Comparison of ENCODE assay signal across 8 mouse cellular contexts in the genomic region with DNA sequence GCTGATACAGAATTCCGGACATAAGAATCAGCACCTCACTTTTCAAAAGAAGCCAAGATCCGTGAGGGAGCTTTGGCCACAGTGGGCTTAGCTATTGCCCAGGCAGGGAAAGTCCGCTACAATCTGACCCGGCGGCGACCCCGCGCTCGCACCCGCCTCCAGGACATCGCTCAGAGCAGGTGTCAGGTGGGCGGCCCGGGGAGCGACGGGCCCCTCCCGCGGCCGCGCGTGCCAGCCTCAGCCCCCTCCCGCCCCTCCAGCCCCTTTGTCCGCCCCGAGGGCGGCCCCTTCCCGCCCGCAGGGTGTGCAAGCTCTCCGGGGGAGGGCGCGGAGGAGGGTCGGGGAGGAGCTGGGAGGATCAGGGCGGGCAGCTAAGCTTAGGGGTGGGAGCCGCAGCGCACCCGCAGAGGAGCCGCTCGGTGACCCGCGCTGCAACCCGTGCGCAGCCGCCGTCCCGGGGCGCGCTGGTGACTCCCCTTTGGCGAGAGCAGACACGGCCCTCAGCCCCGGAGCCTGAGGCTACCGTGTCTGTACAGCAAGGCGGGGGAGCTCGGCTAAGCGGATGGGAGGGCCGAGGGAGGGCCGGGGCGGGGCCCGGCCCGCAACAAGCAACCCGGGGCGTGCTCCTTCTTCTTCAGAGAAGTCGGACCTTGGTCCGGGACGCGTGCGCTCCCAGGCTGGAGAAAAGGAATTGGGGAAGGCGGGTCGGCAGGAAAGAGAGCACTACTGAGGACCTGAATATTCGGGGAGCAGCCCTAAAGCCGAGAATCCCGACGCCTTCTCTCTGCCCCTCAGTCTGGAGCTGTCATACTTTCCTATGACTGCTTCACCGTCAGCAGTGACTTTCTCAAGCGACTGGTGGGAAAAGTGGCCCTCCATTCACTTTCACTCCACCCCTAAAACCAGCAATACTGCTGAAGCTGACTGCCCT. TPM values are rescaled to one million over a fixed set of nuclear protein-coding genes. Genes with fewer than 3 reads are reported as not detected.
DNase-seq lines count a peak whose midpoint lies in the region; ATAC-seq and TF ChIP-seq lines count a peak whose summit lies in the region.

No protein-coding gene starts in this region.

- WGBS in heart, embryonic 15.5 days, result under 1% methylated on average over 58 of the region's 72 CpGs
- under 1% methylated on average over 69 of the region's 72 CpGs for WGBS in hindbrain, embryonic 15.5 days
- 1% methylated on average over 72 of the region's 72 CpGs for WGBS in liver, embryonic 16.5 days (ENCODE audit: insufficient replicate concordance)
- under 1% methylated on average over 69 of the region's 72 CpGs for WGBS in stomach, embryonic 14.5 days
- WGBS in thymus, adult 2 months, result 2% methylated on average over 68 of the region's 72 CpGs

- intact Hi-C loops in heart, postnatal 36 days (cut with DNase I), result loop anchor here (5.0 to 10.0 kb wide), 2 partner anchors 379 to 642 kb away; partner anchors contain the start of gene Dnah11
- intact Hi-C loops in left cerebral cortex, postnatal 25 days (cut with DNase I), result no loop called here

- no peaks in the 10 kb centered on the region for H3K36me3 ChIP-seq in heart, embryonic 15.5 days
- H3K36me3 ChIP-seq in hindbrain, embryonic 15.5 days, result no peaks in the 10 kb centered on the region
- H3K36me3 ChIP-seq in liver, embryonic 16.5 days (ENCODE audit: control insufficient read depth, insufficient read depth), result no peaks in the 10 kb centered on the region
- H3K36me3 ChIP-seq in stomach, embryonic 14.5 days (ENCODE audit: control insufficient read depth, insufficient read depth, low read length), result no peaks in the 10 kb centered on the region
- no peaks in the 10 kb centered on the region for H3K36me3 ChIP-seq in thymus, adult 2 months (ENCODE audit: control insufficient read depth, insufficient read depth, low read length)

- no peaks in the 10 kb centered on the region for H3K9me3 ChIP-seq in heart, embryonic 15.5 days (replicated peaks)
- H3K9me3 ChIP-seq in hindbrain, embryonic 15.5 days, result no peaks in the 10 kb centered on the region
- H3K9me3 ChIP-seq in liver, embryonic 16.5 days (replicated peaks; ENCODE audit: control insufficient read depth, low read length), result no peaks in the 10 kb centered on the region
- H3K9me3 ChIP-seq in stomach, embryonic 14.5 days (ENCODE audit: control insufficient read depth, low read depth, low read length), result no peaks in the 10 kb centered on the region

- H3K4me1 ChIP-seq in heart, embryonic 15.5 days (replicated peaks), result peaks cover 13% of the 10 kb centered on the region
- H3K4me1 ChIP-seq in hindbrain, embryonic 15.5 days (replicated peaks), result peaks cover 12% of the 10 kb centered on the region
- H3K4me1 ChIP-seq in liver, embryonic 16.5 days (ENCODE audit: control insufficient read depth, low read depth, low read length), result no peaks in the 10 kb centered on the region
- 0 out of 2 replicates have a peak, but pooled peaks cover 8% of the 10 kb centered on the region for H3K4me1 ChIP-seq in stomach, embryonic 14.5 days (ENCODE audit: control insufficient read depth, insufficient read depth, low read length)
- no peaks in the 10 kb centered on the region; the same call in 1 of the 2 replicates for H3K4me1 ChIP-seq in thymus, adult 2 months (replicated peaks; ENCODE audit: control insufficient read depth, insufficient read depth, low read length)

- H3K4me2 ChIP-seq in heart, embryonic 15.5 days, result peak overlapping the region; percentile 94
- peak overlapping the region; percentile 60 for H3K4me2 ChIP-seq in hindbrain, embryonic 15.5 days
- peak overlapping the region; percentile 64 for H3K4me2 ChIP-seq in liver, embryonic 16.5 days (ENCODE audit: low read depth, low read length)
- peak overlapping the region; percentile 86 for H3K4me2 ChIP-seq in stomach, embryonic 14.5 days (replicated peaks; ENCODE audit: low read depth, low read length)

- DNase-seq in heart, postnatal 36 days, result no peak
- peak; percentile 66 for DNase-seq in embryo, embryonic 10 days (ENCODE audit: low spot score)
- DNase-seq in thymus, adult 2 months, result no peak
- no peak for DNase-seq in left cerebral cortex, postnatal 25 days (ENCODE audit: low spot score in 2 of 2)

- no peak for TF ChIP-seq POLR2A in thymus, adult 2 months (IDR thresholded peaks at IDR 0.05; ENCODE audit: control insufficient read depth, extremely low read depth, insufficient read depth, low read length, poor library complexity)

- TF ChIP-seq CTCF in thymus, adult 2 months (IDR thresholded peaks at IDR 0.05; ENCODE audit: borderline replicate concordance, control insufficient read depth, extremely low read depth, insufficient read depth, low read length, poor library complexity), result no peak

- H3K27me3 ChIP-seq in heart, embryonic 15.5 days, result peaks cover 63% of the 10 kb centered on the region
- peaks cover 61% of the 10 kb centered on the region for H3K27me3 ChIP-seq in hindbrain, embryonic 15.5 days
- peaks cover 57% of the 10 kb centered on the region for H3K27me3 ChIP-seq in liver, embryonic 16.5 days (ENCODE audit: control insufficient read depth, insufficient read depth, low read depth, low read length)
- peaks cover 38% of the 10 kb centered on the region for H3K27me3 ChIP-seq in stomach, embryonic 14.5 days (ENCODE audit: control insufficient read depth, insufficient read depth, low read length)
- peaks cover 29% of the 10 kb centered on the region for H3K27me3 ChIP-seq in thymus, adult 2 months (ENCODE audit: control insufficient read depth, insufficient read depth, low read length)

- peak overlapping the region; percentile 52 for H3K9ac ChIP-seq in heart, embryonic 15.5 days
- no peak overlapping the region for H3K9ac ChIP-seq in hindbrain, embryonic 15.5 days
- no peak overlapping the region for H3K9ac ChIP-seq in liver, embryonic 16.5 days (ENCODE audit: low read depth, low read length)
- no peak overlapping the region for H3K9ac ChIP-seq in stomach, embryonic 14.5 days (replicated peaks; ENCODE audit: low read depth, low read length)

- peak overlapping the region; percentile 66 for H3K4me3 ChIP-seq in heart, embryonic 15.5 days
- peak overlapping the region; percentile 36 for H3K4me3 ChIP-seq in hindbrain, embryonic 15.5 days
- H3K4me3 ChIP-seq in liver, embryonic 16.5 days (ENCODE audit: low read depth, low read length), result peak overlapping the region; percentile 53
- H3K4me3 ChIP-seq in stomach, embryonic 14.5 days (ENCODE audit: low read depth, low read length), result peak overlapping the region; percentile 51
- no peak overlapping the region for H3K4me3 ChIP-seq in thymus, adult 2 months (ENCODE audit: control insufficient read depth, insufficient read depth, low read length)

- H3K27ac ChIP-seq in heart, embryonic 15.5 days, result no peak overlapping the region
- H3K27ac ChIP-seq in hindbrain, embryonic 15.5 days (replicated peaks), result no peak overlapping the region
- H3K27ac ChIP-seq in liver, embryonic 16.5 days (ENCODE audit: low read length), result no peak overlapping the region
- no peak overlapping the region for H3K27ac ChIP-seq in stomach, embryonic 14.5 days (ENCODE audit: low read length)
- no peak overlapping the region for H3K27ac ChIP-seq in thymus, adult 2 months (ENCODE audit: control insufficient read depth, insufficient read depth, low read length)

- peak; percentile 80 for ATAC-seq in heart, embryonic 15.5 days (replicated peaks; ENCODE audit: insufficient number of reproducible peaks, insufficient read depth, low FRiP score, low read depth)
- ATAC-seq in hindbrain, embryonic 15.5 days (ENCODE audit: low FRiP score, low read depth), result peak; percentile 78
- peak; percentile 76 for ATAC-seq in liver, embryonic 16.5 days (ENCODE audit: low read depth)
- peak; percentile 89 for ATAC-seq in stomach, embryonic 14.5 days (ENCODE audit: insufficient number of reproducible peaks, insufficient read depth, low FRiP score, low read depth)

RNA-seq across cellular contexts. Expression of gene Sp8, which starts 9.5 kb away (rescaled TPM):
- polyA plus RNA-seq in heart, embryonic 15.5 days (2015; fragmentation: Nextera tagmentation; extraction: Ambion mirVana), result not detected in 2 replicates
- not detected for total RNA-seq in heart, postnatal 36 days (2021)
- 2.8 and 3.0 TPM in 2 replicates for polyA plus RNA-seq in hindbrain, embryonic 15.5 days (2015; fragmentation: Nextera tagmentation; extraction: Ambion mirVana)
- polyA plus RNA-seq in liver, embryonic 16.5 days (2015; fragmentation: Nextera tagmentation; extraction: Ambion mirVana), result not detected in 2 replicates
- polyA plus RNA-seq in stomach, embryonic 14.5 days (2014; fragmentation: Nextera tagmentation; extraction: Ambion mirVana), result not detected in 2 replicates
- 0.03 TPM in 1 of 2 replicates, not detected in the other for polyA plus RNA-seq in thymus, adult 2 months (2012; rRNA removed)
- 1 to 10 TPM; 1.7 to 2.5 TPM for total RNA-seq in left cerebral cortex, postnatal 25 days (2021)
